Mouse (Mus musculus): Measurements from ENCODE around the gene Clcnka.

Gene Clcnka

GRCm38 (mm10) chr4:141367997-141368791 is 30.3 kb downstream of the Clcnka start, which contains the start of gene Fam131c:
Gene Fam131c (plus strand): TSS chr4:141368220.
- peak; percentile 75 for DNase-seq

- DNase-seq = no peak
Measured at GRCm38 (mm10) chr4:141365876-141366275, 32.6 kb downstream of the Clcnka start.

GRCm38 (mm10) chr4:141365126-141365525 is 33.4 kb downstream of the Clcnka start:
- DNase-seq = peak; percentile 49

- DNase-seq = peak; percentile 88
Measured at GRCm38 (mm10) chr4:141362937-141363548, 35.5 kb downstream of the Clcnka start.

- DNase-seq = no peak
Measured at GRCm38 (mm10) chr4:141360846-141361245, 37.7 kb downstream of the Clcnka start.

- DNase-seq = no peak
Measured at GRCm38 (mm10) chr4:141359222-141359621, 39.3 kb downstream of the Clcnka start.

GRCm38 (mm10) chr4:141357811-141358210 is 40.7 kb downstream of the Clcnka start:
- no peak for DNase-seq

GRCm38 (mm10) chr4:141353868-141354267 is 44.7 kb downstream of the Clcnka start:
- peak; percentile 64 for DNase-seq

GRCm38 (mm10) chr4:141352986-141353385 is 45.5 kb downstream of the Clcnka start:
- DNase-seq = peak; percentile 59

GRCm38 (mm10) chr4:141351972-141352371 is 46.6 kb downstream of the Clcnka start:
- no peak for DNase-seq

GRCm38 (mm10) chr4:141350015-141350414 is 48.5 kb downstream of the Clcnka start:
- no peak for DNase-seq

GRCm38 (mm10) chr4:141348616-141349015 is 49.9 kb downstream of the Clcnka start:
- DNase-seq = no peak

- no peak for DNase-seq
Measured at GRCm38 (mm10) chr4:141347365-141347797, 51.1 kb downstream of the Clcnka start.

- no peak for DNase-seq
Measured at GRCm38 (mm10) chr4:141345219-141345618, 53.3 kb downstream of the Clcnka start.

- DNase-seq = no peak
Measured at GRCm38 (mm10) chr4:141343515-141343914, 55.0 kb downstream of the Clcnka start.

- DNase-seq = no peak
Measured at GRCm38 (mm10) chr4:141341477-141341876, 57.0 kb downstream of the Clcnka start.

- DNase-seq = no peak
Measured at GRCm38 (mm10) chr4:141338853-141339252, 59.7 kb downstream of the Clcnka start.

- DNase-seq = no peak
Measured at GRCm38 (mm10) chr4:141337986-141338385, 60.5 kb downstream of the Clcnka start.

GRCm38 (mm10) chr4:141336196-141336595 is 62.3 kb downstream of the Clcnka start:
- DNase-seq = no peak

- DNase-seq = peak; percentile 55
Measured at GRCm38 (mm10) chr4:141335263-141335796, 63.2 kb downstream of the Clcnka start.

GRCm38 (mm10) chr4:141334695-141335094 is 63.8 kb downstream of the Clcnka start:
- DNase-seq = peak; percentile 58
